Mouse (Mus musculus) heart, adult 2 months (tissue): ENCODE results near the gene Zcchc24. TPM values are rescaled to one million over a fixed set of nuclear protein-coding genes. Genes with fewer than 3 reads are reported as not detected.
"Not testable (repeated sequence)": the region's sequence is repeated elsewhere in the genome, so short reads cannot be mapped to it uniquely, and the experiment has no call there.

ENCODE experiments used
- DNase-seq, 2 experiments: peaks; one replicate each; pipeline ENCODE4 v3.0.0; 2021
- H3K27ac ChIP-seq: fragments of 200-600 bp; 2 replicates; pipeline ENCODE4 v1.8.1; 2022
- H3K27me3 ChIP-seq: fragments of 200-500 bp; 2 replicates; pipeline ENCODE4 v1.6.1; 2012; ENCODE audit warnings: mild to moderate bottlenecking, low read length, inconsistent platforms, mixed read lengths; ENCODE audit not compliant: control insufficient read depth, insufficient read depth
- H3K36me3 ChIP-seq: fragments of 200-500 bp; 2 replicates; pipeline ENCODE4 v1.6.1; 2012; ENCODE audit warnings: low read length, inconsistent platforms; ENCODE audit not compliant: control insufficient read depth, insufficient read depth
- H3K4me1 ChIP-seq: fragments of 200-500 bp; 2 replicates; pipeline ENCODE4 v1.6.1; 2011; ENCODE audit warnings: low read length; ENCODE audit not compliant: control insufficient read depth, insufficient read depth
- H3K4me3 ChIP-seq: fragments of 200-600 bp; 2 replicates; pipeline ENCODE4 v1.8.1; 2022
- H3K79me2 ChIP-seq: fragments of 200-500 bp; replicated peaks from 2 replicates; pipeline ENCODE4 v1.6.1; 2012; ENCODE audit warnings: mild to moderate bottlenecking, inconsistent platforms, low read length, moderate library complexity, mixed read lengths; ENCODE audit not compliant: control insufficient read depth, insufficient read depth
- H3K9ac ChIP-seq: fragments of 200-500 bp; 2 replicates; pipeline ENCODE4 v1.6.1; 2012; ENCODE audit warnings: low read depth, mild to moderate bottlenecking, control low read depth, inconsistent platforms, low read length, mixed read lengths
- CTCF ChIP-seq: fragments of 200-600 bp; IDR thresholded peaks from 2 replicates; pipeline ENCODE4 v1.8.1; 2022; ENCODE audit warnings: antibody characterized with exemption, mild to moderate bottlenecking, moderate library complexity
- EP300 ChIP-seq: fragments of 200-500 bp; IDR thresholded peaks from 2 replicates; pipeline ENCODE4 v1.6.1; 2011; ENCODE audit warnings: low read depth, low read length, control low read depth; ENCODE audit not compliant: insufficient read depth
- POLR2A ChIP-seq: fragments of 200-500 bp; IDR thresholded peaks from 2 replicates; pipeline ENCODE4 v1.6.1; 2011; ENCODE audit warnings: mild to moderate bottlenecking, low read depth, low read length, control low read depth; ENCODE audit not compliant: insufficient read depth
- WGBS: fragments of 180-500 bp; shearing (Covaris S2); methylation state at CpG from one replicate; pipeline ENCODE4 v1.1.7; 2018; 5-methylcytosine and 5-hydroxymethylcytosine counted together
- intact Hi-C: fragments of 180-260 bp; cut with DNase I; formaldehyde crosslinking; loops from one replicate; pipeline ENCODE4 v1.15.1; 2025
- long read RNA-seq: library from polyadenylated mRNA; stranded (forward); transcript quantifications from one replicate; pipeline ENCODE4 v2.0.0, GENCODE M21; 2021
- polyA plus RNA-seq: library from polyadenylated mRNA; depleted of rRNA; stranded (reverse); fragments of >200 nt; gene quantifications from 2 replicates; pipeline ENCODE4 v1.2.3, GENCODE M21; 2012; rRNA removed
- total RNA-seq, 2 experiments: library from RNA; stranded (reverse); gene quantifications; 2 replicates each; pipeline ENCODE4 v1.2.3; 2021

The Zcchc24 gene
- 10 to 100 TPM; 33.5 TPM for total RNA-seq
- 27.3 and 39.4 TPM in 2 replicates for polyA plus RNA-seq
- long read RNA-seq, full-length matches to known transcripts, result 15 of 41 reads
- long read RNA-seq, partial matches to known transcripts, result 0 of 41 reads
- long read RNA-seq, other reads (novel, unspliced or antisense), result 26 of 41 reads

- WGBS, result under 1% methylated on average over 52 of the region's 55 CpGs
- peak; percentile 95 to 96 for DNase-seq
- Histone ChIP-seq H3K9ac (peak within 1 kb of the TSS; percentile 94), H3K4me3 (peak within 1 kb of the TSS; percentile 90), H3K27me3 (no peaks in the 10 kb centered on the region), H3K36me3 (no peaks in the 10 kb centered on the region), H3K79me2 (peaks cover 5% of the 10 kb centered on the region; the same call in 1 of the 2 replicates), H3K4me1 (peaks cover 12% of the 10 kb centered on the region), H3K27ac (peak within 1 kb of the TSS; percentile 83)
- no peak; the same call in 1 of the 2 replicates for TF ChIP-seq POLR2A
- 0 out of 2 replicates have a peak, but pooled peaks have one; percentile 21 for TF ChIP-seq EP300
- intact Hi-C loops, result loop anchor here (5.0 kb wide), 2 partner anchors 33 to 42 kb away; no protein-coding TSS in a partner anchor
Measured at GRCm38 (mm10) chr14:25768915-25769625, at the start of gene Zcchc24. Gene Zcchc24 (minus strand): TSS chr14:25769039.

GRCm38 (mm10) chr14:25816416-25816815 is 47.6 kb upstream of the Zcchc24 start:
- intact Hi-C loops, result no loop called here
- WGBS, result 7% methylated on average over 9 of the region's 9 CpGs

GRCm38 (mm10) chr14:25814140-25814539 is 45.3 kb upstream of the Zcchc24 start:
- no peaks in the 10 kb centered on the region for H3K4me1 ChIP-seq
- no peak overlapping the region for H3K4me3 ChIP-seq
- no peaks in the 10 kb centered on the region for H3K36me3 ChIP-seq
- H3K9ac ChIP-seq, result no peak overlapping the region
- no peak overlapping the region for H3K27ac ChIP-seq
- DNase-seq, result no peak
- no peak for TF ChIP-seq POLR2A
- no peak for TF ChIP-seq EP300
- no peak for TF ChIP-seq CTCF
- no peaks in the 10 kb centered on the region for H3K79me2 ChIP-seq
- no peaks in the 10 kb centered on the region for H3K27me3 ChIP-seq
- intact Hi-C loops, result no loop called here

More at GRCm38 (mm10) chr14:25816416-25816815, 47.6 kb upstream of the Zcchc24 start:
- peak; percentile 61 to 75 for DNase-seq
- Histone ChIP-seq H3K9ac (no peak overlapping the region), H3K79me2 (no peaks in the 10 kb centered on the region), H3K27ac (no peak overlapping the region), H3K36me3 (no peaks in the 10 kb centered on the region), H3K4me1 (no peaks in the 10 kb centered on the region), H3K27me3 (no peaks in the 10 kb centered on the region), H3K4me3 (no peak overlapping the region)
- TF ChIP-seq POLR2A (no peak), CTCF (peak; percentile 98; the same call in 1 of the 2 replicates), EP300 (peak; percentile 93)

GRCm38 (mm10) chr14:25811026-25811425 is 42.2 kb upstream of the Zcchc24 start:
- DNase-seq, H3K36me3 ChIP-seq, H3K9ac ChIP-seq, intact Hi-C loops, H3K4me1 ChIP-seq, H3K79me2 ChIP-seq, H3K27me3 ChIP-seq, H3K4me3 ChIP-seq, H3K27ac ChIP-seq: not testable (repeated sequence)
- 79% methylated on average over 1 of the region's 1 CpGs for whole genome bisulfite sequencing

GRCm38 (mm10) chr14:25806561-25806960 is 37.7 kb upstream of the Zcchc24 start:
- no peak overlapping the region for H3K4me3 ChIP-seq
- intact Hi-C loops, result no loop called here
- no peaks in the 10 kb centered on the region for H3K27me3 ChIP-seq
- DNase-seq, result no peak
- no peak overlapping the region for H3K9ac ChIP-seq
- 70% methylated on average over 7 of the region's 7 CpGs for WGBS
- peaks cover 5% of the 10 kb centered on the region for H3K4me1 ChIP-seq
- no peaks in the 10 kb centered on the region for H3K79me2 ChIP-seq
- H3K27ac ChIP-seq, result no peak overlapping the region
- no peaks in the 10 kb centered on the region for H3K36me3 ChIP-seq
- no peak for TF ChIP-seq CTCF
- no peak for TF ChIP-seq POLR2A
- TF ChIP-seq EP300, result no peak

- no peak for TF ChIP-seq CTCF
- TF ChIP-seq EP300, result no peak
- no peak for TF ChIP-seq POLR2A
- peak; percentile 50 to 66 for DNase-seq
- Histone ChIP-seq H3K9ac (no peak overlapping the region), H3K27me3 (no peaks in the 10 kb centered on the region), H3K79me2 (no peaks in the 10 kb centered on the region), H3K36me3 (no peaks in the 10 kb centered on the region), H3K27ac (peak overlapping the region; percentile 26), H3K4me1 (peaks cover 5% of the 10 kb centered on the region), H3K4me3 (no peak overlapping the region)
- intact Hi-C loops, result no loop called here
- 54% methylated on average over 7 of the region's 7 CpGs for WGBS
Measured at GRCm38 (mm10) chr14:25805871-25806270, 37.0 kb upstream of the Zcchc24 start.
